Mouse (Mus musculus): ENCODE results near the gene Hopx. TPM values are rescaled to one million over a fixed set of nuclear protein-coding genes. Genes with fewer than 3 reads are reported as not detected.

Hopx gene
- polyA plus RNA-seq, 1 experiment from 2014 or later = 0.13 TPM

GRCm38 (mm10) chr5:77084418-77084817 is 30.5 kb downstream of the Hopx start:
- Histone ChIP-seq H3K4me3 (ENCODE audit: low read depth, low read length) (no peak overlapping the region), H3K27me3 (ENCODE audit: control insufficient read depth, insufficient read depth, low read length) (no peaks in the 10 kb centered on the region), H3K36me3 (ENCODE audit: control insufficient read depth, insufficient read depth, low read length) (no peaks in the 10 kb centered on the region), H3K9ac (ENCODE audit: low read length) (no peak overlapping the region), H3K9me3 (ENCODE audit: control insufficient read depth, low read length) (no peaks in the 10 kb centered on the region; the same call in 1 of the 2 replicates), H3K4me1 (ENCODE audit: control insufficient read depth, insufficient read depth, low read length) (no peaks in the 10 kb centered on the region), H3K4me2 (ENCODE audit: low read depth, severe bottlenecking) (no peak overlapping the region), H3K27ac (replicated peaks; ENCODE audit: low read depth, low read length) (no peak overlapping the region)
- ATAC-seq (ENCODE audit: insufficient number of reproducible peaks, low FRiP score, low TSS enrichment, low read depth) (no peak), DNase-seq (ENCODE audit: low spot score) (no peak)
- 93% methylated on average over 4 of the region's 4 CpGs for WGBS

- 83% methylated on average over 7 of the region's 7 CpGs for WGBS
- no peak overlapping the region for H3K4me2 ChIP-seq (ENCODE audit: low read depth, severe bottlenecking)
- H3K9me3 ChIP-seq (ENCODE audit: control insufficient read depth, low read length) = no peaks in the 10 kb centered on the region; the same call in 1 of the 2 replicates
- H3K4me3 ChIP-seq (ENCODE audit: low read depth, low read length) = no peak overlapping the region
- no peaks in the 10 kb centered on the region for H3K4me1 ChIP-seq (ENCODE audit: control insufficient read depth, insufficient read depth, low read length)
- DNase-seq (ENCODE audit: low spot score) (no peak), ATAC-seq (ENCODE audit: insufficient number of reproducible peaks, low FRiP score, low TSS enrichment, low read depth) (no peak)
- no peak overlapping the region for H3K9ac ChIP-seq (ENCODE audit: low read length)
- H3K27me3 ChIP-seq (ENCODE audit: control insufficient read depth, insufficient read depth, low read length) = no peaks in the 10 kb centered on the region
- no peak overlapping the region for H3K27ac ChIP-seq (replicated peaks; ENCODE audit: low read depth, low read length)
- no peaks in the 10 kb centered on the region for H3K36me3 ChIP-seq (ENCODE audit: control insufficient read depth, insufficient read depth, low read length)
Observed at GRCm38 (mm10) chr5:77082735-77083134, 32.2 kb downstream of the Hopx start.

GRCm38 (mm10) chr5:77080761-77081160 is 34.2 kb downstream of the Hopx start:
- WGBS = 91% methylated on average over 4 of the region's 4 CpGs
- Histone ChIP-seq H3K4me2 (ENCODE audit: low read depth, severe bottlenecking) (no peak overlapping the region), H3K9ac (ENCODE audit: low read length) (no peak overlapping the region), H3K36me3 (ENCODE audit: control insufficient read depth, insufficient read depth, low read length) (no peaks in the 10 kb centered on the region), H3K4me3 (ENCODE audit: low read depth, low read length) (no peak overlapping the region), H3K4me1 (ENCODE audit: control insufficient read depth, insufficient read depth, low read length) (no peaks in the 10 kb centered on the region), H3K9me3 (ENCODE audit: control insufficient read depth, low read length) (no peaks in the 10 kb centered on the region; the same call in 1 of the 2 replicates), H3K27ac (replicated peaks; ENCODE audit: low read depth, low read length) (no peak overlapping the region), H3K27me3 (ENCODE audit: control insufficient read depth, insufficient read depth, low read length) (no peaks in the 10 kb centered on the region)
- DNase-seq (ENCODE audit: low spot score) = no peak
- no peak for ATAC-seq (ENCODE audit: insufficient number of reproducible peaks, low FRiP score, low TSS enrichment, low read depth)

- ATAC-seq (ENCODE audit: insufficient number of reproducible peaks, low FRiP score, low TSS enrichment, low read depth) = no peak
- no peak overlapping the region for H3K9ac ChIP-seq (ENCODE audit: low read length)
- no peaks in the 10 kb centered on the region for H3K4me1 ChIP-seq (ENCODE audit: control insufficient read depth, insufficient read depth, low read length)
- no peak overlapping the region for H3K4me3 ChIP-seq (ENCODE audit: low read depth, low read length)
- WGBS = 79% methylated on average over 4 of the region's 4 CpGs
- no peak overlapping the region for H3K4me2 ChIP-seq (ENCODE audit: low read depth, severe bottlenecking)
- no peak overlapping the region for H3K27ac ChIP-seq (replicated peaks; ENCODE audit: low read depth, low read length)
- DNase-seq (ENCODE audit: low spot score) = no peak
- no peaks in the 10 kb centered on the region for H3K27me3 ChIP-seq (ENCODE audit: control insufficient read depth, insufficient read depth, low read length)
- no peaks in the 10 kb centered on the region; the same call in 1 of the 2 replicates for H3K9me3 ChIP-seq (ENCODE audit: control insufficient read depth, low read length)
- H3K36me3 ChIP-seq (ENCODE audit: control insufficient read depth, insufficient read depth, low read length) = no peaks in the 10 kb centered on the region
Observed at GRCm38 (mm10) chr5:77075951-77076350, 39.0 kb downstream of the Hopx start.

- 86% methylated on average over 2 of the region's 2 CpGs for WGBS
- H3K4me3 ChIP-seq (ENCODE audit: low read depth, low read length) = no peak overlapping the region
- DNase-seq (ENCODE audit: low spot score) (no peak), ATAC-seq (ENCODE audit: insufficient number of reproducible peaks, low FRiP score, low TSS enrichment, low read depth) (no peak)
- H3K9me3 ChIP-seq (ENCODE audit: control insufficient read depth, low read length) = no peaks in the 10 kb centered on the region; the same call in 1 of the 2 replicates
- no peaks in the 10 kb centered on the region for H3K27me3 ChIP-seq (ENCODE audit: control insufficient read depth, insufficient read depth, low read length)
- H3K4me2 ChIP-seq (ENCODE audit: low read depth, severe bottlenecking) = no peak overlapping the region
- no peaks in the 10 kb centered on the region for H3K4me1 ChIP-seq (ENCODE audit: control insufficient read depth, insufficient read depth, low read length)
- H3K36me3 ChIP-seq (ENCODE audit: control insufficient read depth, insufficient read depth, low read length) = no peaks in the 10 kb centered on the region
- no peak overlapping the region for H3K9ac ChIP-seq (ENCODE audit: low read length)
- H3K27ac ChIP-seq (replicated peaks; ENCODE audit: low read depth, low read length) = no peak overlapping the region
Observed at GRCm38 (mm10) chr5:77074914-77075313, 40.0 kb downstream of the Hopx start.

- no peak overlapping the region for H3K27ac ChIP-seq (replicated peaks; ENCODE audit: low read depth, low read length)
- no peak overlapping the region for H3K9ac ChIP-seq (ENCODE audit: low read length)
- H3K27me3 ChIP-seq (ENCODE audit: control insufficient read depth, insufficient read depth, low read length) = no peaks in the 10 kb centered on the region
- ATAC-seq (ENCODE audit: insufficient number of reproducible peaks, low FRiP score, low TSS enrichment, low read depth) (no peak), DNase-seq (ENCODE audit: low spot score) (no peak)
- H3K4me3 ChIP-seq (ENCODE audit: low read depth, low read length) = no peak overlapping the region
- no peaks in the 10 kb centered on the region for H3K9me3 ChIP-seq (ENCODE audit: control insufficient read depth, low read length)
- WGBS = 91% methylated on average over 8 of the region's 8 CpGs
- H3K4me2 ChIP-seq (ENCODE audit: low read depth, severe bottlenecking) = no peak overlapping the region
- no peaks in the 10 kb centered on the region for H3K36me3 ChIP-seq (ENCODE audit: control insufficient read depth, insufficient read depth, low read length)
- no peaks in the 10 kb centered on the region for H3K4me1 ChIP-seq (ENCODE audit: control insufficient read depth, insufficient read depth, low read length)
Observed at GRCm38 (mm10) chr5:77073794-77074193, 41.1 kb downstream of the Hopx start.

- H3K4me2 ChIP-seq (ENCODE audit: low read depth, severe bottlenecking) = no peak overlapping the region
- H3K4me3 ChIP-seq (ENCODE audit: low read depth, low read length) = no peak overlapping the region
- H3K36me3 ChIP-seq (ENCODE audit: control insufficient read depth, insufficient read depth, low read length) = no peaks in the 10 kb centered on the region
- no peak overlapping the region for H3K9ac ChIP-seq (ENCODE audit: low read length)
- ATAC-seq (ENCODE audit: insufficient number of reproducible peaks, low FRiP score, low TSS enrichment, low read depth) = no peak
- no peak for DNase-seq (ENCODE audit: low spot score)
- H3K27me3 ChIP-seq (ENCODE audit: control insufficient read depth, insufficient read depth, low read length) = no peaks in the 10 kb centered on the region
- H3K9me3 ChIP-seq (ENCODE audit: control insufficient read depth, low read length) = no peaks in the 10 kb centered on the region
- H3K27ac ChIP-seq (replicated peaks; ENCODE audit: low read depth, low read length) = no peak overlapping the region
- 86% methylated on average over 3 of the region's 3 CpGs for WGBS
- no peaks in the 10 kb centered on the region for H3K4me1 ChIP-seq (ENCODE audit: control insufficient read depth, insufficient read depth, low read length)
Observed at GRCm38 (mm10) chr5:77071626-77072025, 43.3 kb downstream of the Hopx start.

GRCm38 (mm10) chr5:77070987-77071386 is 43.9 kb downstream of the Hopx start:
- Histone ChIP-seq H3K4me3 (ENCODE audit: low read depth, low read length) (no peak overlapping the region), H3K36me3 (ENCODE audit: control insufficient read depth, insufficient read depth, low read length) (no peaks in the 10 kb centered on the region), H3K27ac (replicated peaks; ENCODE audit: low read depth, low read length) (no peak overlapping the region), H3K4me1 (ENCODE audit: control insufficient read depth, insufficient read depth, low read length) (no peaks in the 10 kb centered on the region), H3K9ac (ENCODE audit: low read length) (no peak overlapping the region), H3K27me3 (ENCODE audit: control insufficient read depth, insufficient read depth, low read length) (no peaks in the 10 kb centered on the region), H3K9me3 (ENCODE audit: control insufficient read depth, low read length) (no peaks in the 10 kb centered on the region), H3K4me2 (ENCODE audit: low read depth, severe bottlenecking) (no peak overlapping the region)
- WGBS = 82% methylated on average over 2 of the region's 2 CpGs
- ATAC-seq (ENCODE audit: insufficient number of reproducible peaks, low FRiP score, low TSS enrichment, low read depth) = no peak
- no peak for DNase-seq (ENCODE audit: low spot score)

- Histone ChIP-seq H3K27me3 (ENCODE audit: control insufficient read depth, insufficient read depth, low read length) (no peaks in the 10 kb centered on the region), H3K9me3 (ENCODE audit: control insufficient read depth, low read length) (no peaks in the 10 kb centered on the region), H3K27ac (replicated peaks; ENCODE audit: low read depth, low read length) (no peak overlapping the region), H3K36me3 (ENCODE audit: control insufficient read depth, insufficient read depth, low read length) (no peaks in the 10 kb centered on the region), H3K4me3 (ENCODE audit: low read depth, low read length) (no peak overlapping the region), H3K4me1 (ENCODE audit: control insufficient read depth, insufficient read depth, low read length) (no peaks in the 10 kb centered on the region), H3K9ac (ENCODE audit: low read length) (no peak overlapping the region), H3K4me2 (ENCODE audit: low read depth, severe bottlenecking) (no peak overlapping the region)
- 89% methylated on average over 8 of the region's 8 CpGs for WGBS
- DNase-seq (ENCODE audit: low spot score) = no peak
- ATAC-seq (ENCODE audit: insufficient number of reproducible peaks, low FRiP score, low TSS enrichment, low read depth) = no peak
Observed at GRCm38 (mm10) chr5:77067321-77067720, 47.6 kb downstream of the Hopx start.
